Mouse (Mus musculus): ENCODE measurements at regions not wholly inside any gene's neighbourhood (a gene's known extent, or its start where the extent isn't known, plus 50 kb on each side); places are given as distances from the start of the nearest gene placed in this dataset.

DNA sequence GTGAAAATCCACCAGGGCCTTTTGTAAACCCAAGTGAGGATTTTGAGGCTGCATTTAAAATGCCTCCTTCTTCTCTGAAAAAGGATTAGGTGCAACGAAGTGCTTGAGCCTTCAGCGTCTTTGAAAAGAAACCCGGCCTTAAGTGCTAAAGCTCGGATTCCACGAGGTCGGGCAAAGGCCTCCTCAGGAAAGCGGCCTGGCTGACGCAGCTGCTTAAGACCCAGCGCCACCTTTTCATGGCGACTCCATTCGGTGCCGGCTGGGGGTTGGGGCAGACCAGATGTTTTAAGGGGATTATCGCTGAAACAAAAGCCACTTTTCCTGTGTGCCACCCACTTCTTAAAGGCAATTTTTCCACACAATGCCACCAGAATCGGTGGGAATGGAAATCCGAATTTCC is 61.6 kb upstream of the 4932438H23Rik start:
- no peak for DNase-seq (ENCODE audit: extremely low spot score, low spot score)

DNA sequence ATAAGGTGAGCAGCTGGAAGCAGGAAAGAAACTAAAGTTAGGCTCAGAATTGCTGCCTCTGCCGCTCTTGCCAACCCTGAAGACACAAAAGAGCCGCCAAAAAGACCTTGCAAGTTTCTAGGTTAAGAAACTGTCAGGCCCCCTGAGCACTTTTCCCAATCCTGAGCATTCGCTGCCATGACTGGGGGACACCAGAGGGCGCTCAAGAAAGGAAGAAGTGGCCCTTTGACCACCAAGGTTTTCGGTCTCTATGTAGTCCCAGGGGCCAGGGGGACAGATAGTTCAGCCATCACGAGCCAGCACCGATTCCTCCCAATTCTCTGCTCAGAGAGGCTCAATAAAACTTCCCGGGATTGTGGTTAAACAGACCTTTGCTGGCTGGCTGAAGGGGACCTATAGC is 64.6 kb upstream of the Olig2 start:
- peak; percentile 44 for DNase-seq (ENCODE audit: extremely low spot score, low spot score)

DNA sequence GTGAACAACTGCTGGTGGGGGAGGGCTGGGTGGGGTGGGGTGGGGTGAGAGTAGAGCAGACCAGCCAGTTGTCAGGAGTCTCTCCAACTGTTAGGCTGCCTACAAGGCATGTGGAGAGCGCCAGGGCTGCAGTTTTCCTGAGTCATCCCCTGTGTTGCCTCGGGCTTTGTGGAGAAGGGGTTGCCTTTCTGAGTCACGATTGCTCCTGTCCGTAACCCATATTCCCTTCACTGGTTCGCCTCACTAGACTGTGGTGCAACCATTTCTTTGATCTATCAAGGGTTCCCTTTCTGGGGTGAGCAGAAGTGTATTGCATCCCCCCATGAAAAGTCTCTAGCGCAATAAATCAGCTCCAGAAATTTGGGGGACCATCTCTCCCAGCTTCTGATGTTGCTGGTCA is 63.6 kb upstream of the Olig2 start:
- no peak for DNase-seq (ENCODE audit: extremely low spot score, low spot score)

DNA sequence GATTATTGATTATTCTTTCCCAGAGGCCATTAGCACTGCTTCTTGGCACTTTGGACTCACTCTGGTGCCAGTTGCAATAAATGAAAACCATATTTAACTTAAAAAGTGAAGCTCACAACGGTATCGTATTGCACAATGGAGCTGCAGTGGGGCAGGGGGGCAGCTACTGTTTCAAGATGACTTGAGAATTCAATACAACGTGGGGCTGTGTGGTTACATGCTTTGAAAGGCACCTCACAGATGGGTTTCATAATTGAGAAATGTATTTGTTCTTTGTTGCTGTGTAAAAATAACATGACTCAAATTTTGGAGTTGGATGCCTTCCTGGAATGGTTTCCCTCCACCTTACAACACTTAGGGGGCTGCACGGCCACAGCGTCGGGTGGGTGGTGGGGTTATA is 62.9 kb upstream of the Olig2 start:
- DNase-seq (ENCODE audit: extremely low spot score, low spot score): no peak

DNA sequence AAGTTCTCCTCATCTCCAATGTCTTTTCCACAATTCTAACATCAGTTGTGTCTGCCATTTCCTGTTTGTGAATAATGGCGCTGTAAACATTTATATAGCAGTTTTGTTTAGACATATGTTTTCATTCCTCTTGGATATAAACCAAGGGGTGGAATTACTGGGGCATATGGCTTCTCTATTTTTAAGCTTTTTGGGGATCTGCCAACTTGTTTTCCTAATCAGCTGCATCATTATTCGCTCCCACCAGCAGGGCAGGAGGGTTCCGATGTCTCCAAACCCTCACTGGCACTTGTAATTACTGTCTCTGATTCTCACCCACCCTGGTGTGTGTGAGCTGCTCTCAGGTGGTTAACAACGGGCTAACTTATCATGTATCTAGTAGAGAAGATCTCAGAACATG is 59.4 kb upstream of the Olig2 start:
- DNase-seq (ENCODE audit: extremely low spot score, low spot score): no peak

DNA sequence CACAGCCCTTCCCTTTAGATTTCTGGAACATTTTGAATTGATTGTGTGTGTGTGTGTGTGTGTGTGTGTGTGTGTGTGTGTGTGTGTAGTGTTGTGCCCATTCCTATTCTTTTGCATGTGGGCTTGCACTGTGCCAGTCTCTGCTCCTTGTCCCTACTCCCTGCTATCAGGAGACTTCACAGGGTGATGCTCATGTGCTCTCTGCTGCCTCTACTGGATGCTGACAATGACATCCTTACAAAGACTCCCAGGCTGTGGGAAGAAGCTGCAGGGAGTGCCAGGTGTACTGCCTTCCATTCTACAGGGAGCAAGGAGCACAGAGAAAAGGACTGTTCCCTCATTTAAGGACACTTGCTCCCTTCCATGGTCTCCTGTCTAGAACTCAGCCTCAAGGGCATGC is 58.4 kb upstream of the Olig2 start:
- no peak for DNase-seq (ENCODE audit: extremely low spot score, low spot score)

DNA sequence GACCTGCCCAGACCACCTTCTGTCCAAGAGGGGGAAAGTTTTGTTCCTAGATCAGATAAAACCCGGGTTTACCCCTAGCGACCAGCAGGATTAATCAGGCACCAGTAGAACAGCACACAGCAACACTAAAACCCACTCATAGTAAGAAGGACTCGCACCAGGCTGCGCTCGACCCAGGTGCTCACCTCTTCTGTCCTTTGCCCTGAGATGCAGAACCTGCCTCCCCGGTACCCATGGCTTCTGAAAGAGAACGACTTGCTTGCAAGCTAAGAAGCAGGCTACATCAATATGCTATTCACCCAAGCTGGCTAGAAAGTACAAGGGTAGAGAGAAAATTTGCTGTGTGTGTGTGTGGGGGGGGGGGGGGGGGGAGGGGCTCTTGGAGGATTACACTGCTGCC is 56.9 kb upstream of the Olig2 start:
- no peak for DNase-seq (ENCODE audit: extremely low spot score, low spot score)

DNA sequence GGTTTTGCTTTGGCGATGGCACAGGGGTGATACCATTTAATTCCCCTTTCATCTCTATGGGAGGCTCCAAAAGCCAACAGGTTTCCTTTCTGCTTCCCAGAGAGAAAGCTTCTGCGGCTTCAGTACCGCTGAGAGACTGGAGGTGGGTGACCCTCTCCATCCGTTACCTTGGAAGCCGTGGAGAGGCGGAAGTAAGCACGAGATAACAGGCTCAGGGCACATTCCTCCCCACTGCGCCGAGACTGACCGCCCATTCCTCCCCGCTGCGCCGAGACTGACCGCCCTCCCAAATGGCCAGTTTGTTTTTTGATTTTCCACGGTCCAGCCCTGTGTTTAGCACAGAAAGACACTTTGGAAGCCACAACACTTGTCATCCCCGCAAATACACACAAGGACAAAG is 55.4 kb upstream of the Olig2 start:
- peak; percentile 66 for DNase-seq (ENCODE audit: extremely low spot score, low spot score)

DNA sequence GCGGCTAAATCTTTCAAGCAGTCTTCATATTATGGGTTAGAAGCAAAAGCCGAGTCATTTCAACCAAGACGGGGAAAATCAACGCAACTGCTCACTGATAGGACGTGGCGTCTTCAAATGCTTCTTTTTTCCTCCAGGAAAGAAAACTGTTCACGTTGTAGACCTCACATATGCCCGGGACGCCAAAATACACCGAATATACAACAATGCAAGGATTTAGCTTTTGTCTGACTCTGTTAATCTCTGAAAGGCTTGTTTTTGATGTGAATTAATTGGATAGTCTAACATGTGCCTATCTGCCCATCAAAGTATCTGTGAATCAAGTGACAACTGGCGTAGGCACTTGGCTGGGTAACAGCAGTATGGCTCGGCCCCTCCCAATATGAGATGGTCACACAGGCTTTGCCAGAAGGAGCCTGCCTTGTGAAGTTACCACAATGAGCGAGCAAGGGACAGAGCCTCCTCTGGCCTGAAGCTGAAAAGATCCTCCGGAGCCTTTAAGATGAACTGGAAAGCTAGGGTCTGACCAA is 53.3 kb upstream of the Olig2 start:
- no peak for DNase-seq (ENCODE audit: extremely low spot score, low spot score)

DNA sequence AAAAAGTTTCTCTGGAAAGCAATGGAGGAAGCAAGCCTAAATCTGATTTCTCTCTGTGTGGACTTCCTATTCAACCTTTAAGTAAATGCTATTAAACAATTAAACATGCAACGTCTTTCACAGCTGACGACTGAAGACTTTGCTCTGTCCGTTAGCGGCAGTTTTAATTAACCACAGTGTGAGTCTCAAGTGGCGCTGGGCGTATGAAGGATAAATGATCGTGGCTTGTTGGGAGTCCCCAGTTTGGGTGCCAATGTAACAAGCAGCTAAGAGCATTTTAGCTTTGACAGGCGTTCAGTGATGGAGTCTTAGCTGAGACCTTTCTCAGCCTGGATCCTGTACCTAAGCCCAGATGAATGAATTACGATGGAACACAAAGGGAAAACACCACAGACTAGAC is 52.7 kb upstream of the Olig2 start:
- DNase-seq (ENCODE audit: extremely low spot score, low spot score): no peak

DNA sequence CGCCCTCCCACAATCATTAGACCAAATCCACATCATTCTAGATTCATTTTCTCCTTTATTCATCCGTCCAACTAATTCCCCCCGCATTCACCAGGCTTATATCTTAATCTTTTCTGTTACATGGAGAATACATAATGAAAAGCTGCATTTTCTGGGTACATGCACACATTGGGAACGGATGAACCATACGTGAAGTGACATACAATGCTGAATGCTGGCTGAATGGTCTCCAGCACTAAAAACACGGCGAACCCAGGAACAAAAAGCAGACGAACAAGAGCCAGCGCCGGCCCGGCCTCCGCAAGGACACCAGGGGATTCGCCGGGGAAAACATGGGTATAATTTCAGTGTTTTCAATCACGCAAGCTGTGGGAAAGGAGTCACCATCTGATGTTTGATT is 52.0 kb upstream of the Olig2 start:
- DNase-seq (ENCODE audit: extremely low spot score, low spot score): no peak

DNA sequence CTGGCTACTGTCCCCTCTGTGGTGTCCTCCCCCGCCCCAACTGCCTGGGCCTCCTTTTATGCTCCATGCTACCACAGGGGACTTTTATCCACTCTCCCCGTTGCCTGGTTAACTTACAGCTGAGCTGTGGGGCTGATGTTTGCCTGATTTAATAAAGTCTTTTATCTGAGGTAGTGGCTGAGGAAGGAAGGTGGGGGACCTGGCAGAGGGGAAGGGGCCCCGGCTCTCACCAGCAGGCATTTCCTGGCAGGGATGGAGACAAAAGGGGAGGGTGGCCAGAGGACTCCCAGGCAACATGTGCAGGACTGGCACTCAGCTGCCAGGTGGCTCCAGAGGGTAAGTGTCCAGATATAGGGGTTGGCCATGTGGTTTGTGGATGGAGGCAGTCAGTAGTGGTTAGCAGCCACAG is 51.4 kb upstream of the Olig2 start:
- DNase-seq (ENCODE audit: extremely low spot score, low spot score): no peak

DNA sequence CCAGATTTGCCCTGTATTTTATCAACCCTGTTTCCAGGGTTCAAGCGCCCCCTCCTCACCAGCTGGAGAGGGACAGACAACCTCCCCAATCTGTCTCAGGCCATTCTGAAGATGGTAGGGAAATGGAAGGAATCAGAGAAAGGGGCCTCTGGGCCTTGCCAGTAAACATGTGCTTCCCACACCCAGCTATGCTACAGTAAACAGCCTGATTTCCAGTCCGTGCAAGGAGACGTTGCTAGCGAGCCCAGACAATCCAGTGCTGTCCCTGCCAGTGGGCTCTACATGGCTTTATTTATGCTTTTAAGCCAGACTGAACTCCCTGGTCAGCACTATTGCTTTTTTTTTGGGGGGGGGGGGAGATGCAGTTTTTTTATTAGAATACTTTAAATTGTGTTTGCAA is 50.9 kb upstream of the Olig2 start:
- DNase-seq (ENCODE audit: extremely low spot score, low spot score): no peak

All from neural tube, embryonic 10.5 days (tissue).